Mouse (Mus musculus) monocyte, adult 5-6 weeks (primary cell): ENCODE results near the gene Fbh1. TPM values are rescaled to one million over a fixed set of nuclear protein-coding genes. Genes with fewer than 3 reads are reported as not detected.

Experiments
- total RNA-seq: library from RNA; stranded (forward); fragments of 200-1000, 200-491, 200-594 nt; gene quantifications from 3 replicates; pipeline ENCODE4 v1.2.3, GENCODE M21; 2017

Gene Fbh1
- total RNA-seq, 1 experiment from 2014 or later = 90.9 TPM

Other genes starting within 250 kb of the Fbh1 start
- 32.5 to 53.2 TPM (median 36.8 TPM) in 3 replicates for gene Pfkfb3, start 223.5 kb downstream of the Fbh1 start, total RNA-seq
- gene Rbm17, start 173.4 kb downstream of the Fbh1 start, total RNA-seq = 123 to 141 TPM (median 133 TPM) in 3 replicates
- gene Gm17490, start 151.3 kb downstream of the Fbh1 start, total RNA-seq = not detected in 3 replicates
- gene Il2ra, start 134.8 kb downstream of the Fbh1 start, total RNA-seq = 0.48 to 2.1 TPM (median 0.49 TPM) in 3 replicates
- gene Il15ra, start 72.3 kb downstream of the Fbh1 start, total RNA-seq = 16.9 to 24.0 TPM (median 22.9 TPM) in 3 replicates
- gene Ankrd16, start 294 bp upstream of the Fbh1 start, total RNA-seq = 51.1 to 79.0 TPM (median 51.8 TPM) in 3 replicates